Mouse (Mus musculus) E14TG2a.4 (cell line): ENCODE data around the gene Arhgap22.

Experiments
- CTCF ChIP-seq: conservative IDR thresholded peaks from 2 replicates; pipeline ENCODE4 v1.5.1; 2014; ENCODE audit warnings: low read length
- NANOG ChIP-seq: IDR thresholded peaks from 2 replicates; pipeline ENCODE4 v1.6.1; 2014; ENCODE audit warnings: borderline replicate concordance, low read length, mixed read lengths
- POU5F1 ChIP-seq: IDR thresholded peaks from 2 replicates; pipeline ENCODE4 v1.6.1; 2014; ENCODE audit warnings: low read length, borderline replicate concordance

GRCm38 (mm10) chr14:33264795-33265194 is 51.0 kb downstream of the Arhgap22 start:
- no peak for TF ChIP-seq CTCF
- no peak for TF ChIP-seq NANOG
- no peak for TF ChIP-seq POU5F1
